ENCODE assay signal across 9 mouse cellular contexts in the genomic region with DNA sequence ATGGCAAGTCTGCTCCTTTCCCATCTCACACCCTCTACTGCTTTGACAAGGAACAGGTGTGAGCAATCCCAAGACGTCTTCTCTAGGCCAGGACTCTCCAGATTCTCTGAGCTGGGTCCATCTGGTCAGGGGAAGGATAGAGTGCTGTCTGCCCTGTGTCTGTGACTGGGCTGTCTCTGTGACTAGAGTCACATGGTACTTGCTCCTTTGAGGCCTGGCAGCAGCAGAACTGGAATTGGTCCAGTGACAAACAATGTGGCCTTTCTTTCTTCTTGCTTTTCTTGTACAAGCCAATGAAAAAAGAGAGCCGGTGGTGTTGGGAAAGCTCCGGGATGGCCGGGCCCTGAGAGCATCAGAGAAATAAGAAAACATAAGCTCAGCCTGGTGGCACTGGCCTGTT. TPM values are rescaled to one million over a fixed set of nuclear protein-coding genes. Genes with fewer than 3 reads are reported as not detected.
DNase-seq lines count a peak whose midpoint lies in the region; ATAC-seq and TF ChIP-seq lines count a peak whose summit lies in the region.
"Had no signal": no experiment of that assay in that cellular context is flagged by ENCODE, and none has a peak within 500 bp of the region (broad histone marks: within the 10 kb centered on the region; RNA-seq: fewer than 3 reads in every experiment).

No protein-coding gene starts in this region.

- peaks cover 8% of the 10 kb centered on the region for H3K4me1 ChIP-seq in heart, embryonic 12.5 days (replicated peaks)
- H3K4me1 ChIP-seq in neural tube, embryonic 15.5 days, result peaks cover 41% of the 10 kb centered on the region
- H3K4me1 ChIP-seq in intestine, postnatal 0 days (replicated peaks; ENCODE audit: control insufficient read depth, insufficient read depth, low read length), result no peaks in the 10 kb centered on the region; the same call in 1 of the 2 replicates

- DNase-seq in adrenal gland, adult 2 months, result peak; percentile 29
- no peak for DNase-seq in adrenal gland, postnatal 4 days (ENCODE audit: low spot score in 2 of 2)
- DNase-seq in retina, postnatal 1 day, result peak; percentile 56
- no peak for DNase-seq in retina, embryonic 14.5 days (ENCODE audit: low spot score)
- DNase-seq in layer of hippocampus, postnatal 14 days (ENCODE audit: low spot score in 2 of 2), result peak; percentile 55 to 87

- ATAC-seq in heart, embryonic 12.5 days (ENCODE audit: insufficient number of reproducible peaks, low FRiP score), result 0 out of 2 replicates have a peak, but pooled peaks have one; percentile 28
- ATAC-seq in neural tube, embryonic 15.5 days (ENCODE audit: low FRiP score), result peak; percentile 45; the same call in 1 of the 2 replicates
- ATAC-seq in intestine, postnatal 0 days, result no peak

- TF ChIP-seq CTCF in intestine, postnatal 0 days (IDR thresholded peaks at IDR 0.05; ENCODE audit: low read depth), result no peak

- H3K4me3 ChIP-seq in heart, embryonic 12.5 days, result no peak overlapping the region
- H3K4me3 ChIP-seq in neural tube, embryonic 15.5 days (replicated peaks), result no peak overlapping the region
- no peak overlapping the region for H3K4me3 ChIP-seq in intestine, postnatal 0 days (ENCODE audit: low read depth, low read length)

- no peaks in the 10 kb centered on the region for H3K27me3 ChIP-seq in heart, embryonic 12.5 days (replicated peaks)
- H3K27me3 ChIP-seq in neural tube, embryonic 15.5 days (replicated peaks), result no peaks in the 10 kb centered on the region
- H3K27me3 ChIP-seq in intestine, postnatal 0 days (replicated peaks; ENCODE audit: control insufficient read depth, insufficient read depth, low read length), result no peaks in the 10 kb centered on the region

- H3K9ac ChIP-seq in heart, embryonic 12.5 days, result no peak overlapping the region
- H3K9ac ChIP-seq in neural tube, embryonic 15.5 days (replicated peaks), result no peak overlapping the region
- H3K9ac ChIP-seq in intestine, postnatal 0 days (ENCODE audit: low read depth, low read length), result no peak overlapping the region

- no peaks in the 10 kb centered on the region for H3K36me3 ChIP-seq in heart, embryonic 12.5 days
- no peaks in the 10 kb centered on the region for H3K36me3 ChIP-seq in neural tube, embryonic 15.5 days
- H3K36me3 ChIP-seq in intestine, postnatal 0 days (ENCODE audit: control insufficient read depth, insufficient read depth), result no peaks in the 10 kb centered on the region

- 0 out of 2 replicates have a peak, but pooled peaks cover 4% of the 10 kb centered on the region for H3K9me3 ChIP-seq in heart, embryonic 12.5 days (replicated peaks)
- H3K9me3 ChIP-seq in neural tube, embryonic 15.5 days (replicated peaks), result no peaks in the 10 kb centered on the region
- H3K9me3 ChIP-seq in intestine, postnatal 0 days (ENCODE audit: control insufficient read depth), result 0 out of 2 replicates have a peak, but pooled peaks cover 4% of the 10 kb centered on the region

- no peak overlapping the region for H3K4me2 ChIP-seq in heart, embryonic 12.5 days
- no peak overlapping the region for H3K4me2 ChIP-seq in neural tube, embryonic 15.5 days
- H3K4me2 ChIP-seq in intestine, postnatal 0 days (replicated peaks; ENCODE audit: low read depth), result no peak overlapping the region

- 48% methylated on average over 4 of the region's 4 CpGs for WGBS in heart, embryonic 12.5 days
- WGBS in neural tube, embryonic 15.5 days, result 46% methylated on average over 4 of the region's 4 CpGs
- WGBS in intestine, postnatal 0 days, result 44% methylated on average over 4 of the region's 4 CpGs

- 0 out of 2 replicates have a peak overlapping the region, but pooled peaks have one; percentile 14 for H3K27ac ChIP-seq in heart, embryonic 12.5 days (ENCODE audit: poor library complexity, severe bottlenecking)
- peak overlapping the region; percentile 63 for H3K27ac ChIP-seq in neural tube, embryonic 15.5 days (replicated peaks)
- no peak overlapping the region for H3K27ac ChIP-seq in intestine, postnatal 0 days (ENCODE audit: low read depth, low read length)

RNA-seq across cellular contexts. Expression of a gene that starts 47.8 kb away (rescaled TPM):
- total RNA-seq in adrenal gland, adult 2 months (2021), result 1 to 10 TPM; 5.0 to 5.4 TPM
- 1.4 TPM in 2 replicates for polyA plus RNA-seq in adrenal gland, adult 2 months (2012; rRNA removed)
- 10 to 100 TPM; 16.8 to 17.3 TPM for total RNA-seq in adrenal gland, postnatal 4 days (2021)
- polyA plus RNA-seq in heart, embryonic 12.5 days (2016; fragmentation: Nextera tagmentation; extraction: Ambion mirVana), result 0.95 and 1.1 TPM in 2 replicates
- total RNA-seq in layer of hippocampus, postnatal 14 days (2021), result 10 to 100 TPM; 51.9 to 58.0 TPM
- 8.5 and 10.0 TPM in 2 replicates for polyA plus RNA-seq in neural tube, embryonic 15.5 days (2015; fragmentation: Nextera tagmentation; extraction: Ambion mirVana)
- 0.47 and 0.55 TPM in 2 replicates for polyA plus RNA-seq in intestine, postnatal 0 days (2015; fragmentation: Nextera tagmentation; extraction: Ambion mirVana)
- total RNA-seq: neutrophil, adult 5-6 weeks had no signal

Comparison
In these comparisons a context has a peak if more than half of its experiments do, and no peak if none do; other contexts are left out.
1. DNase-seq: peak in adrenal gland, adult 2 months (single experiment), retina, postnatal 1 day (single experiment) and layer of hippocampus, postnatal 14 days (2 of 2); none in adrenal gland, postnatal 4 days (0 of 2) and retina, embryonic 14.5 days (single experiment).